Mouse (Mus musculus) layer of hippocampus, postnatal 14 days (tissue): Measurements from ENCODE around the gene Tmem246. TPM values are rescaled to one million over a fixed set of nuclear protein-coding genes. Genes with fewer than 3 reads are reported as not detected.
"Not testable (repeated sequence)": the region's sequence is repeated elsewhere in the genome, so short reads cannot be mapped to it uniquely, and the experiment has no call there.

ENCODE experiments used
- DNase-seq, 2 experiments: peaks; one replicate each; pipeline ENCODE4 v3.0.0; 2021 to 2022; ENCODE audit warnings: low spot score in 2 of 2, mixed read lengths in 1 of 2
- long read RNA-seq, 2 experiments: library from polyadenylated mRNA; stranded (forward); transcript quantifications; one replicate each; pipeline ENCODE4 v2.0.0; 2021
- total RNA-seq, 2 experiments: library from RNA; stranded (reverse); gene quantifications; 2 replicates each; pipeline ENCODE4 v1.2.3; 2021

The Tmem246 gene
- 10 to 100 TPM; 65.7 to 73.9 TPM for total RNA-seq
- long read RNA-seq, experiment 1, transcript Tmem246-202 (2 exons, 748 nt): minor isoform, 47 of 151 reads
- long read RNA-seq, experiment 1, transcript Tmem246-201 (2 exons, 2,989 nt): major isoform, 76 of 151 reads
- long read RNA-seq, experiment 1, partial matches to known transcripts: 0 of 151 reads
- long read RNA-seq, experiment 1, other reads (novel, unspliced or antisense): 28 of 151 reads
- long read RNA-seq, experiment 2, transcript Tmem246-202 (2 exons, 748 nt): minor isoform, 62 of 178 reads
- long read RNA-seq, experiment 2, transcript Tmem246-201 (2 exons, 2,989 nt): major isoform, 84 of 178 reads
- long read RNA-seq, experiment 2, partial matches to known transcripts: 0 of 178 reads
- long read RNA-seq, experiment 2, other reads (novel, unspliced or antisense): 32 of 178 reads

DNA sequence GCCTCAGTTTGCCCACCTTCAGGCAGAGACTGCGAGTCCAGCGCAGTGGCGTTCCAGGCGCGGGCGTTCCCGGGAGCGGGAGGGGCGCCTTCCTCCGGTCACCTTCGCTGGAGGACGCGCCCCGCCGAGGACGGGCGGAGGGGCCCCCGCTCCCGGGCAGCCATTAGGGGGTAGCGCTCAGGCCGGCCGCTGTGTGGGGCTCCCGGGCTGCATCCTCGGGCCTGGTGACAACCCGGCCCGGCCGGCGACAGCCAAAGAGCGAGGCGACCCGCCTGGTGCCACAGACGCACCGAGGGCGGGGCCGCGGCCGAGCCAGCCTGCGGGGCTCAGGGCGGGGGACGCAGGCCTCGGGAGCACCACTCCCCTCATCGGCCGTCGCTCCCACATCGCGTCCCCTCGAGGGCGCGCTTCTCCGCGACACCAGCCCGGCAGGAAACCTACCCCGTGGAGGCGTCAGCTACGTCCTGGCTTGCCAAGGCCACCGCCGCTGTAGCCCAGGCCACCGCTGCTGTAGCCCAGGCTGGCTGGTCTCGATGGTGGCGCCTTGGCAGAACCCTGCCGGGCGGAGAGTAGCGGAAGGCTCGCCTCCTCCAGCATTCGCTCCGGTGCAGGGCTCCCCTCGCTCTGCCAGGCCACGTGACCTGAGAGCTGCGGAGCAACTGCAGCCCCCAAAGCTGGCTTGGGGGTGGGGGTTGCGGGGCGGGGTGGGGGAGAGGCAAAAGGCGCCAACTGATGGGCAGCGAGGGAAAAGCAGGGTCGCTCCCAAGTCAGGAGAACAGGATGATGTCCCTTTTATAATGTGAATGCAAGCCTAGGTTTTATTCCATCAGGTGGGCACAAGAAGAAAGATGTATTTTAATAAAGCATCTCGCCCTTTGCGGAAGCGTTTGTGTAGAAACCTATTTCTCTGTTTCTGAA is at the start of gene Tmem246:
TSS of gene Tmem246 (minus strand) at position 694 of the 918 bp plus-strand sequence.
- peak; percentile 65 to 78 for DNase-seq

DNA sequence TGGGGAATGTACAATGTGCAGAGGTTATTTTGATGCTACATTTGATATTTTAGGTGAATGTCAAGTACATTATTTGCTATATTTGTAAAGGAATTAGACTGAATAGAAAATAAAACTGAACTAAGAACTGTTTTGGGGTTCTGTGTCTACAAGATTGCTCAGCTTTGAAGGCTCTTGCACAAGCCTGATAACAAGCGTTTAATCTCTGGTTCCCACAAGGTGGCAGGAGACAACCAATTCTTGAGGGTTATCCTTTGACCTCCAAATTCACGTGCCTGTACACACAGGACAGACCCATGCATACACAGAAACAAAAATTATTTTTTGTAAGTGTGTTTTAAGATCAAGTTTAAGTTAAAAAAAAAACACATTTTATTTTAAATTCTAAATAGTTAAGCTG is 42.2 kb upstream of the Tmem246 start:
- no peak for DNase-seq

DNA sequence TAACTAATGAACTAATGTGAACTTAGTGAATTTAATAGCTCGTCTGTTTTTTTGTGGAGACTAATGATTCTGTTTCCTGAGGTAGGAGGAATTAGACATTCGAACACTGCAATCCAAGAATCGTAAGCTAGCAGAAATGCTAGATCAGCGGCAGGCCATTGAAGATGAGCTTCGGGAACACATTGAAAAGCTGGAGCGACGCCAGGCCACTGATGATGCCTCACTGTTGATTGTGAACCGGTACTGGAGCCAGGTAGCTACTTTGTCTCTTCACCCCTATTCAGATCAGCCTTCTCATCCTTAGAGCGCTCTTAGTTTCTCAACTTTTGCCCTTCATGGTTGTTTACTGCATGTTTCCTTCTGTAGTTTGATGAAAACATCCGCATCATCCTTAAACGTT is 40.1 kb upstream of the Tmem246 start:
- DNase-seq: no peak

DNA sequence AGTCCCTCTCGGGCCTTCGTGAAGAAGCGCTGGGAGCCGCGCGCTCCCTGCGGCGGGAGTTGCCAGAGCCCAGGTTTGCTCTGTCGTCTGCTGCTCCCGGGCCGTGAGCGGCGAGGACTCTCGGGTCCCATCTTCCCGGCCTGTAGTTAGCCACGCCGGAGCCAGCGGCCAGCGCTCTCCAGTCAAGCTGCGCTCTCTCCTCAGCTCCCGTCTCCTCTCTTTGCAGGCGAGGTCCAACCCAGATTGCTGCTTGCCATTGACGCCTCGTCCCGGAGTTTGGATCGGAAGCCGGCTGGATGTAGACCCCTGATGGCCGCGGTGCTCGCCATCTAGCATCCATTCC is 34.4 kb upstream of the Tmem246 start:
- no peak for DNase-seq

DNA sequence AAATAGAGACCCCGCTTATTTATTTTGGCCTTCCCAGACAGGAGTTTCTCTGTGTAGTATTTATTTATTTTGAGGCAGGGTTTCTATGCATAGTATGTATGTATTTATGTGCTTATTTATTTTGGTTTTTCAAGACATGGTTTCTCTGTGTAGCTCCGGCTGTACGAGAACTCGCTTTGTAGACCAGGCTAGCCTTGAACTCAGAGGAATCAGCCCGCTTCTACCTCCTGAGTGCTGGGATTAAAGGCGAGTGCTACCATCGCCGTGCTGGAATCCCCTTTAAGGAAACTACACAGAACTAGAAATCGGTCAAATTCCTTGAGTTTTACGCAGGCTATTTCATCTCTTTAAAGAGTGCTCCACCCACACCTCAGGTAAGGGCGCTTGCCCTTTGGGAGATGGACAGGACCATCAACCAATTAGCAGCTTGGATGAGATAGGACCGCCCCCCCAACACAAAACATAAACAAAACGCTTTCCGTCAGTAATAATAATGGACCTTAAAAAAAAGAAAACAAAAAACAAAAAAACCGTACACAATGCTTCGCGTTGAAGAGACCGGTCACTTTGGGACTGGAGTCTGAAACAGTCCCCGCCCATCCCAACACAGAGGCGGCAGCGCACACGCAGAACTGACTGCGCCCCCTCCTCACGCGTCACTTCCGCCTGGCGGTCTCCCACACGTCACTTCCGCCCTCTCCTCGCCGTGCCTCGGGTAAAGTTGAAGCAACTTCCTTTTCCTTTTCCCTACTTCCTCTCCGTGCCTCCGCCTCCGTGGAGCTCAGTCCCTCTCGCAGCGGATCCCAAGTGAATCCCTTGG is 33.9 kb upstream of the Tmem246 start, which contains the start of gene Rnf20:
TSS of gene Rnf20 (plus strand) at position 688 of the 820 bp plus-strand sequence.
- peak; percentile 96 to 97 for DNase-seq

DNA sequence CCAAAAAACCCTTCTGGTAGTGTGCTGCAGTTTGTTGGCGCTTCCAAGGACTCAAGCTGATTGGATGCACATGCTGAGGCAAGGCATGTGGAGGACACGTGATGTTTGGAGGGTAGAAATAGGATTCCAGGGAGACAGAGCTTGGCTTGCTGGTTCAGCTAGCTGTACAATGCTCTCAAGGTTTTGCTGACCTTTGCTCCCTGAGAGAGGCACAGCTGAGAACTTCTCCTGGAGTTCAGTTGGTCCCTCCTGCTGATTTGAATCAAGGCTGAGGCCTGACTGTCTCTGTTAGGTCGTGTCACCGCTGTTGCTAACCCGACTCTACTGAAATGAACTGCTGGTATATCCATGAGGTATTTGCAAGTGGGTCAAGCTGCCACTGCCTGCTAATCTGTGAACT is 31.3 kb upstream of the Tmem246 start:
- no peak for DNase-seq

DNA sequence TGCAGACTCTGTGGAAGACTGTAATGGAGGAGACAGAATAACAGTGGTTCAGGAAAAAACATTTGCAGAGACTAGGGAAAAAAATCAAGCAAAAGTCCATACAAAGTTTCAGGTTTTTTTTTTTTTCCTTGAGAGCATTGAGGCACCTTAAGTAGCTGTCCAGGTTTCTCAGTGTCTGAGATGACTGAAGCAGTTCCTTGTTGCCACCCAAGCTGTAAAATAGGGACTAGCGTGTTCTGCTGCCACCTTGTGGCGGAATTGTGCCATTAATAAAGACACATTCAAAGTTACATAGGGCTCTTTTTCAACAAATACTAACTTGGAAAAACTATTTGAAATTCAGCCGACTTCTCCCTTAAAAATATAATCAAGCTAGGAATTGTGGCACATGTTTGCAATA is 29.3 kb upstream of the Tmem246 start:
- peak; percentile 75 to 88 for DNase-seq

DNA sequence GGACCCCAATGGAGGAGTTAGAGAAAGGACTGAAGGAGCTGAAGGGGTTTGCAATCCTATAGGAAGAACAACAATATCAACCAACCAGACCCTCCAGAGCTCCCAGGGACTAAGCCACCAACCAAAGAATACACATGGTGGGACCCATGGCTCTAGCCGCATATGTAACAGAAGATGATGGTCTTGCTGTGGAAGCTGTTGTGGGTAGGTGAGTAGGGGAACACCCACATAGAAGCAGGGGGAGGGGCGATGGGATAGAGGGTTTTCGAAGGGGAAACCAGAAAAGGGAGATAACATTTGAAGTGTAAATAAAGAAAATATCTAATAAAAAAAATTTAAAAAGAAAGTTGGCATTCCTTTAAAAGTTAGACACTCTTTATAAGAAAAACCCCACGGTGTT is 27.3 kb upstream of the Tmem246 start:
- not testable (repeated sequence) for DNase-seq

DNA sequence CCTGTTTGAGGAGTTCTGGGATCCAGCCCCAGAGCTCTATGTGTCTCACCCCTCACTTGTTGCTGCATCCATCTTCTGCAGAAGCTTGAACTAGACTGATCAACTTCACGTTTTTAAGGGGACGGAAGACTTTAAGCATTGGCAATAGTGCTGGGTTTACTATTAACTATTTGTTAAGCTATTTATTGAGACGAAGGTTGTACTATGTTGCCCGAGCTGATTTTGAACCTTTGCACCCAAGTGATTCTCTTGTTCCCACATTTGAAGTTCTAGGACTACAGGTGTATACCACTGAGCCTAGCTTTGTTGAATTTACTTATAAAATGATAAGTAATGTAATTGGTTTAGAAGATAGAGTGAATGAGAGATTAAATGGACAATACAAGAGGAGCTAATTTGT is 26.2 kb upstream of the Tmem246 start:
- no peak for DNase-seq

DNA sequence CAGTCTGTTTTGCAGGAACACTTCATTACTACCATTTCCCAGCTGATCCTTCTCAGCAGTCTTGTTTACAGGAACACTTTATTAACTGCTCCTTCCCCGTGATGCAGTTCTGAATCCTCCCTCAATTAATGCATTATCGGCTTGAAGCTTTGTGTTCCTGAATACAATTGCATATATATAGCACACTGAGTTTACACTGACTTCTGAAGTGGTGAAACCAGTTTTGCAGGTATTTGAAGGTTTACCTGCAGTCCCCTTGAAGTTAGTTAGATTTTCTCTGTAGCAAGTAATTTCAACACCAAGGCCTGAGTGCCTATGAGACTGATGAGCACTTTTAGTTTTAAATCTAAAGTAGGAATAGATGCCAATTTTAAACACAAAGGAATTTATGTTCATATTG is 24.6 kb upstream of the Tmem246 start:
- DNase-seq: no peak

DNA sequence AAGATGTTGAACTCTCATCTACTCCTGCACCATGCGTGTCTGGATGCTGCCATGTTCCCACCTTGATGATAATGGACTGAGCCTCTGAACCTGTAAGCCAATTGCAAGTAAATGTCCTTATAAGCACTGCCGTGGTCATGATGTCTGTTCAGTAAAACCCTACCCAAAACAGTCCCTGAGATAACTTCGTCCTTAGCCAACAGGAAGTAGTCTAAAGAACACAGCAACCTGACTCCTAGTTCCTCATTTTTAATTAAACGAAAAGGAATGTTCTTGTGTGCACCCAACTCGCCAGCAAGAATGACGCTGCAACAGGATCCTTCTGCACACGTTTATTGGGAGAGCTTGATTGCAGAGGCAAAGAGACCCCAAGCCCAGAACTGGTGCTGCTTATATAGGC is 22.2 kb upstream of the Tmem246 start:
- DNase-seq: not testable (repeated sequence)

DNA sequence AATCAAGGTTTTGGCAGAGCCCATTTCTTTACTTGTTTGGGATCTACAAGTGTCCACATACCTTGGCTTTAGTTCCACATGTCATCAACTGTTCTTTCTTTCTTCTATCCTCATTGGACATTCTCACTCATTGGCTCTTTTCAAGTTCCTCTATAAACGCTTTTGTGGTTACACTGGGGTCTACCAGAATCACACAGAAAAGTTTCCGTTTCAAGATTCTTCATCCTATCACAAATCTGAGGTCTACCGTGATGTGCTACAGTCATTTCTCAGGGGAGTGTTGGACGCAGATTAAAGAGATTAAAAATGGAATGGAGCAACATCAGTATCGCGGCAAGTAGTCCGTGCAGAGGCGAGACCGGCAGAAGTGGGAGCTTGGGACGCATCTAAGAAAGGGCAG is 19.2 kb upstream of the Tmem246 start:
- no peak for DNase-seq

DNA sequence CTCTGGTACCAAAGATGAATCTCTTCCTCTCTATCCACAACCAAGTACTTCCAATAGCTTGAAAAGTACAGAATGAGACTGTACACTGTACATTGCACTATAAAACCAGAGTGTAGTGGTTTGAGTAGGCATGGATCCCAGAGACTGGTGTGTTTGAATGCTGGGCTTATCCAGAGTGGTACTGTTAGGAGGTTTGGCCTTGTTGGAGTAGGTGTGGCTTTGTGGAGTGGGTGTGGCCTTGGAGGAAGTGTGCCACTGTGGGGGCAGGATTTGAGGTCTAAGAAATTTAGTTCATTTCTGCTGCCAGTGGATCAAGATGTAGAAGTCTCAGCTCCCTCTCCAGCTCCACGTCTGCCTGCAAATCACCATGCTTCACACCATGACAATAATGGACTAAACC is 7.8 kb upstream of the Tmem246 start:
- no peak for DNase-seq

DNA sequence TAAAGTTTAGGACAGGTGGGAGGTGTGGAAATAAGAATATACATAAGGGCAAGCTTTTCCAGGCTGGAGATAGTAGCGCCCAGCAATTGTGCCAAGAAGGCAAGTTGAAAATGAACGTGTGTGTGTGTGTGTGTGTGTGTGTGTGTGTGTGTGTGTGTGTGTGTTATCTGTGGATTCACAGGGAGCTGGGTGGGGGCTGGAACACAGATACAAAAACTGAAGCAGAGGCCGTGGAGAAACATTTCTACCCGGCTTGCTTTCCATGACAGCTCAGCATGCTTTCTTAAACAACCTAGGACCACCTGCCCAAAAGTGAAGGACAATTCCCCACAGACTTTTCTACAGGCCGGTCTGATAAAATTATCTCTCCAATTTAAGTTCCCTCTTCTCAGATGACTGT is 6.9 kb upstream of the Tmem246 start:
- DNase-seq: no peak

DNA sequence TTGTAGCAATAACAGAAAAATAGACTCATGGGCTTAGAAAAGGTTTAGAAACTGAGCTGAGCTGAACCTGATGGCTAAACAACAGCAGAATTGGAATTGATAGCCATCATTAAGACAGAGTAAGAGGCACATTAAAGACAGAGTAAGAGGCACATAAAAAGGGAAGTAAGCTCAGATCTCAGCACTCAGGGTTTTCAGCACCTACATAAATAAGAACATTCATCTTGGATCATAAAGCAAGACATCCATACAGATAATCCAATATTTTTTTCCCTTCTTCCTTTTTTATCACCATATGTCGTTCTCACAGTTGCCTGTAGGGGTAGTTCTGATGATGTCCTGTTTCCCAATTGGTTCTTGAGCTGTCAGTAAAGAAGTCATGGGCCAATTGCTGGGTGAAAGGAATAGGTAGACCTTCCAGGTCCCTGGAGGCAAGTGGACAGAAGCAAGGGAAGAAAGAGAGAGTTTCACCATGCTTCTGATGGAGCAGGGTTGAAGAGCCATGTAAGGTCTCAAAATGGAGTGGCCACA is 6.4 kb upstream of the Tmem246 start:
- no peak for DNase-seq

DNA sequence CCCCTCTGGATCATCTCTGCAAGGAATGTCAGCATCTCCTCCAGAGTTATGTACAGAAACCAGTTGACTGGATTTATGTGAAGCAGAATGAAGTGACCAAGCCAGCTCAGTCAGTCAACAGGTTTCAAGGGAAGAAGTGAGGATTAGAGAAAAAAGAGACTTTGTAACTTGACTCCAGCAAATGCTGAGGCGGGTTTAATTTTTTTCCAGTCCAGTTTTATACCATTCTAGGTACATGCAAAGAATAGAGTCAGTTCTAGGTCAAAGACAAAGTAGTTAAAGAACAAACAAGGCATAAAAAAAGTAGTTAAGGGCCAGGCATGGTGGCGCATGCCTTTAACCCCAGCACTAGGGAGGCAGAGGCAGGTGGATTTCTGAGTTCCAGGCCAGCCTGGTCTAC is 5.5 kb upstream of the Tmem246 start:
- DNase-seq: no peak

DNA sequence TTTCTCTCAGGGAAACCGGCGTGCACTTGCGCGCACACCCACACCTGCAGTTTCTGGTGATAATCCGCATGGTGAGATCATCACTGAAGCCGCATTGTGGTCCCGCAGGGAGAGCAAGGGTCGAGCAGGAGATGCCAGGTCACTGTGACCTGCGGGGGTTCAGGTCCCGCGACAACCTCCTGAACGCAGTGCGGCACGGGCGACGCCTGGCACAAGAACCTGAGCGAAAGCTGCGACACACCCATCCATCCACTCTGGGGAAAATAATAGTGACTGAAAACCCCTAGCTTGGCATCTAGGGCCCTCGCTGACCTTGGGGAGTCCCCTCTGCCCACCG is 862 bp downstream of the Tmem246 start:
- no peak for DNase-seq

DNA sequence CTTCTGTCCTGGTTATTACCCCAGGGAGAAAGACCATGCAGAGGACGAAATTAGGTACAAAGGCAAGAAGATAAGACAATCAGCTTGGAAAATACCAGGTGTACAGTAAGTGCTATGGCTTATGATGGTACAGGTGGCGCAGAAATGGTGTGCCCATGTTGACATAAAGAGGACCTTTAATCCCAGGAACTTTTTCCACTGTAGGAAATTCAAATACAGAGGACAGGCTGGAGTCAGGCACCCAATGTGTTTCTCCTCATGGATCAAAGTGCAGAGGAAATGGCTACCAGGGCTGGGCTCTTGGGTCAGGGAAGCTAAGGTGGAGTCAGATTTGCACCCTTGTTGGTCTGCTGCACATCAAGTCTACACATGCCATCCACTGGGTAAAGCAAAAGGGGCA is 7.5 kb downstream of the Tmem246 start:
- DNase-seq: no peak

DNA sequence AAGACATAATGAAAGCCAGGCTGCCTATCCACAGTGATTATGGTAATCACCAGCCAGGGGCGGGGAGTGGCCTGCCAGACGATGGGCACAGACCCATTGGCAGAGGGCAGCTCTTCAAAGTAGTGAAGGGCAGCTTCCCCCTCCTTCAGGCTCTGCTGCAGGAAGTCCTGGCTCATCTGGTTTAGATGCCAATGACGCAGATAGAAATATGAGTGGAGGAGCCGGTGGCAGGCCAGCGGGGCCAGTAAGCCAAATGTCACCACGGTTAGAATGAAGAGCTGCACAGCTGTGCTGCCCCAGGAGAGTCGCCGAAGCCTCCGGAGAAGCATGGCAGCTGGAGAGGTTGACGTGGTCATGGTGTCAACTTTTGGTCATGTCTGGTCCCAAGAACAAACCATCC is 10.9 kb downstream of the Tmem246 start:
- no peak for DNase-seq

DNA sequence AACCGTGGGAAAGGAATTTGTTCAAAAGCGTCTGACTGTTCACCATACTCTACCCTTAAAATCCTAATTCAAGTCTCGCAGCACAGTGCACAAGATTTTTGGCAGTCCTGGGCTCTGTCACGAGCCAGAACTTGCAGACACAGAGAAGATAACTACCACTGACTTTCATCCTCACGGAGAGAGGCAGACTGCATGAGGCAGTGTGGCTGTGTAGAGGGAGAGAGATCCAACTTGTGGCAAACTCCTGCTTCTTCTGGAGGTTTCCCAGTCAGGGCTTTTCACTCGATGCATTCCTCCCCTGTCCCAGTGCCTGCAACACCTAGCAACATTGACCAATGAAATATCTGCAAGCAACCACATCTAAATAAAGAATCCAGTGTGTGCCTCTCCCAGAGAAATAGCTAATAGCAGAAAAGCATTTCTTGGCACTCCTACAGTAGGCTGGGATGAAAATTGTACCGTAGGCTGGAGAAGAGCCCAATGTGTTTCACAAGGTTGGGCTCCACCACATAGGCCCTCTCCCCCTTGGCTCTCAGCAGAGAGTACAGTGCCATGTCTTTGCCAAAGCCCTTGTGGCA is 12.1 kb downstream of the Tmem246 start:
- no peak for DNase-seq
